Mouse (Mus musculus) urinary bladder, postnatal 0 days (tissue): ENCODE results near the gene Gp9. TPM values are rescaled to one million over a fixed set of nuclear protein-coding genes. Genes with fewer than 3 reads are reported as not detected.

Experiments
- polyA plus RNA-seq: library from polyadenylated mRNA; unstranded; fragments of >200 nt; fragmentation: Nextera tagmentation; extraction: Ambion mirVana; gene quantifications from 2 replicates; pipeline ENCODE4 v1.2.1, GENCODE M21; 2015

Gene Gp9
- polyA plus RNA-seq: 1.0 and 10.2 TPM in 2 replicates

GRCm38 (mm10) chr6:87777842-87778241 lies at the start of gene Gp9:
Gene Gp9, plus strand, starts transcription at chr6:87778072.

GRCm38 (mm10) chr6:87730591-87731462 lies 47.0 kb upstream of the Gp9 start, which contains the start of gene Efcc1:
Gene Efcc1, plus strand, starts transcription at chr6:87730869.

GRCm38 (mm10) chr6:87811675-87812338 lies 33.9 kb downstream of the Gp9 start, which contains the start of gene Rab43:
Gene Rab43, minus strand, starts transcription at chr6:87812164.

Other genes starting within 250 kb of the Gp9 start
- 2.2 and 3.8 TPM in 2 replicates for gene Arhgap25, start 244.8 kb upstream of the Gp9 start, polyA plus RNA-seq
- 0.52 and 0.68 TPM in 2 replicates for gene Prokr1, start 187.3 kb upstream of the Gp9 start, polyA plus RNA-seq
- gene Aplf, start 105.9 kb upstream of the Gp9 start, polyA plus RNA-seq: 7.3 and 7.6 TPM in 2 replicates
- gene Efcc1, start 47.2 kb upstream of the Gp9 start, polyA plus RNA-seq: 1.3 and 1.5 TPM in 2 replicates
- 7.0 and 9.5 TPM in 2 replicates for gene Rab43, start 34.1 kb downstream of the Gp9 start, polyA plus RNA-seq
- gene Gm45140, start 57.7 kb downstream of the Gp9 start, polyA plus RNA-seq: 0.70 and 2.0 TPM in 2 replicates
- gene Isy1, start 60.7 kb downstream of the Gp9 start, polyA plus RNA-seq: 23.9 and 30.9 TPM in 2 replicates
- gene Cnbp, start 73.0 kb downstream of the Gp9 start, polyA plus RNA-seq: 542 and 672 TPM in 2 replicates
- gene Copg1, start 109.7 kb downstream of the Gp9 start, polyA plus RNA-seq: 91.0 and 92.0 TPM in 2 replicates
- 23.0 and 24.9 TPM in 2 replicates for gene Hmces, start 135.9 kb downstream of the Gp9 start, polyA plus RNA-seq
- gene H1fx, start 203.6 kb downstream of the Gp9 start, polyA plus RNA-seq: 12.3 and 13.6 TPM in 2 replicates